Mouse (Mus musculus) bone marrow, adult 2 months (tissue): ENCODE measurements around the gene Josd2. TPM values are rescaled to one million over a fixed set of nuclear protein-coding genes. Genes with fewer than 3 reads are reported as not detected.

Experiments used
- H3K27ac ChIP-seq: fragments of 200-500 bp; 2 replicates; pipeline ENCODE4 v1.5.1; 2012; ENCODE audit warnings: low read depth, mild to moderate bottlenecking, control low read depth, inconsistent platforms, low read length; ENCODE audit not compliant: control insufficient read depth, poor library complexity, insufficient read depth
- H3K4me1 ChIP-seq: fragments of 200-500 bp; 2 replicates; pipeline ENCODE4 v1.6.1; 2011; ENCODE audit warnings: low read length; ENCODE audit not compliant: control insufficient read depth, insufficient read depth
- H3K4me3 ChIP-seq: fragments of 200-500 bp; replicated peaks from 2 replicates; pipeline ENCODE3; 2011; ENCODE audit warnings: mild to moderate bottlenecking, low read depth, low read length, control low read depth; ENCODE audit not compliant: control insufficient read depth
- CTCF ChIP-seq: fragments of 200-500 bp; IDR thresholded peaks from 2 replicates; pipeline ENCODE4 v1.5.1; 2011; ENCODE audit warnings: low read length, control low read depth; ENCODE audit not compliant: control insufficient read depth, insufficient read depth
- POLR2A ChIP-seq: fragments of 200-500 bp; IDR thresholded peaks from 2 replicates; pipeline ENCODE4 v1.6.1; 2011; ENCODE audit warnings: low read depth, mild to moderate bottlenecking, control low read depth, low read length, borderline replicate concordance; ENCODE audit not compliant: control insufficient read depth
- WGBS: fragments of 180-500 bp; shearing (Covaris S2); methylation state at CpG from one replicate; pipeline ENCODE4 v1.1.7; 2018; 5-methylcytosine and 5-hydroxymethylcytosine counted together
- polyA plus RNA-seq: library from polyadenylated mRNA; stranded (reverse); fragments of >200 nt; gene quantifications from 2 replicates; pipeline ENCODE4 v1.2.4, GENCODE M21; 2011; ENCODE audit warnings: low replicate concordance; ENCODE audit not compliant: missing spikeins, insufficient read depth, insufficient read length

Josd2 gene
- polyA plus RNA-seq, 1 experiment: 154 TPM

DNA sequence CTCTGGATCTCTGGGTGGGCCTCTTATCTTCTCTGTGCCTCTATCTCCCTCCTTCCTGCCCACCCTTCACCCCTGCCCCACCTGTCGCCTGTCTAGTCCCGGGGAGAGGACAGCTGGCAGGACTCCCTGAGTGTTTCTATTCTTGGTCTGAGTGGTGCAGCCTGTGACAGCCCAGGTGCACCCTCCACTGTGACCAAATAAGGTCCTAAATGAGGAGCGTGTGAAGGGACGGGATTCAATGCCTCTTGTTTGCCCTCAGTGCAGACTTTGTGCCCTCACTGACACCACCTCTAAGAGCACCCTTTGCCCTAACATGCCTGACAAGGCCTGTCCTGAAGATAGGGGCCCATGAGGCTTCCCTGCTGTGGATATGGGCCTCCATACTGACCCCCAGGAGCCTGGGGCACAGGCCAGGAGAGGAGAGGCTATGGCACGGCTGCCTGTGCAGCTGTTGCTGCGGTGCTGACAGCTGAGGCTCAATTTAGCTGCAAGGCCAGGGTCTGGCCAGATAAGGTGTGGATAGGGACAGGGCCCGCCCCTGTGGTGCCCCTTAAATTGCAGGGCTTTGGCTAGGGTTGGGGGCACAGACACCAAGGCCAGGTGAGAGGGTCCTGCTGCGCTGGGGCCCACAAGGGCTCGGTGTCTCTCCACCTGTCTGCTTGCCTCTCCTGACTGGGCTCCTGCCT lies 5.3 kb downstream of the Josd2 start:
- Histone ChIP-seq H3K4me1 (peaks cover 1% of the 10 kb centered on the region), H3K27ac (no peak overlapping the region), H3K4me3 (no peak overlapping the region)
- TF ChIP-seq CTCF (no peak), POLR2A (no peak)
- 46% methylated on average over 9 of the region's 9 CpGs for WGBS

DNA sequence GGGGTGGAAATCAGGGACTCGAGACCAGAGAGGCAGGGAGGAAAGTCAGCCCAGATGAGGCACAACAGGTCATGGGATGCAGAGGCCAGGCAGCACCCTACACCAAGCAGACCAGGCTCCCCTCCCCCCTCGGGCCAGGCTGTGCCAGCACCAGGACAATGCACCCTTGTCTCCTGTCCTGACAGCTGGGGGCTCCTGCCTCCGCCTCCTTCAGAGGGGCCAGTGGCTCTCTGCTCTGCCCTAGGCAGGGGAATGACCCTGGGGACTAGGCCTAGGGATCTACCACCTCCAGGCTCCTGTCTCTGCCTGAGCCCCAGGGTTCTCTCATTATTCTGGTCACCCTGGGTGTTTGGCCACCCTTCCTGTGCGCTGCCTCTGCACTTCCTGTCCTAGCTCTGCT lies 6.6 kb downstream of the Josd2 start:
- no peak overlapping the region for H3K4me3 ChIP-seq
- peaks cover 1% of the 10 kb centered on the region for H3K4me1 ChIP-seq
- WGBS: 37% methylated on average over 4 of the region's 4 CpGs
- TF ChIP-seq CTCF (no peak), POLR2A (no peak)
- H3K27ac ChIP-seq: no peak overlapping the region

DNA sequence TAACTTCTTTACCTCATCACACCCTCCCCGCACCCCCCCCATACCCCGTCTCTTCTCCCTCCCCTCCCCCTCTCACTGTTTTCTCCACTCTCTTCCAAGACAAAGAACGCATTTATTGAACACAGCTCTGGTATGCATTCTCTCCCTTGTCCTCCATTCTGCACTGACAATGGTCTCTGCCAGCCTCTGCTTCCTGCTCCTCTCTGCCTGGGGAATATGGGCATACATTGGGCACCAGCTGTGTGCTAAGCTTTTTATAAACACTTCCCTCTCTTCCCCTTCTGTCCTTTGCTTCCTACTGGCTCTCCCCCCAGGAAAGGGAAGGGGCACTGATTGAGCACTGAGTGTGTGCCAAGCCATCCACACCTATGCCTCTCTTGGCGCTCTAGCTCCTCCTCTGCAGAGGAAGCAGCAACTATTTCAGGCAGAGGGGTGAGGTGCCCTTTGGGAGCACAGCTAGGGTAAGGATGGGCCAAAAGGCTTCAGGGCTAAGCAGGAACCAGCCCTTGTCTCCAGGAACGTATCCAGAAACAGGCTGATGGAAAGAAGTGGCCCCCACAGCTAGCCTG lies 7.3 kb downstream of the Josd2 start:
- Histone ChIP-seq H3K4me1 (peaks cover 1% of the 10 kb centered on the region), H3K27ac (no peak overlapping the region), H3K4me3 (no peak overlapping the region)
- TF ChIP-seq CTCF: no peak
- TF ChIP-seq POLR2A: no peak
- 26% methylated on average over 5 of the region's 5 CpGs for WGBS

- no peak for TF ChIP-seq POLR2A
- no peak for TF ChIP-seq CTCF
- Histone ChIP-seq H3K27ac (peak overlapping the region; percentile 61; the same call in 1 of the 2 replicates), H3K4me3 (no peak overlapping the region), H3K4me1 (peaks cover 9% of the 10 kb centered on the region)
- WGBS: 61% methylated on average over 3 of the region's 3 CpGs
These were observed 15.2 kb downstream of the Josd2 start for GRCm38 (mm10) chr7:44482836-44483435.

DNA sequence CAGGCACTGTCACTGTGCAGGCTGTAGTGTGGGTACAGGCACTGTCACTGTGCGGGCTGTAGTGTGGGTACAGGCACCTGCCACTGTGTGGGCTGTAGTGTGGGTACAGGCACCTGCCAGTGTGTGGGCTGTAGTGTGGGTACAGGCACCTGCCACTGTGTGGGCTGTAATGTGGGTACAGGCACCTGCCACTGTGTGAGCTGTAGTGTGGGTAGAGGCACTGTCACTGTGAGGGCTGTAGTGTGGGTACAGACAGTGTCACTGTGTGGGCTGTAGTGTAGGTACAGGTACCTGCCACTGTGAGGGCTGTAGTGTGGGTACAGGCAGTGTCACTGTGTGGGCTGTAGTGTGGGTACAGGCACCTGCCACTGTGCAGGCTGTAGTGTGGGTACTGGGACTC lies 16.3 kb downstream of the Josd2 start:
- no peak overlapping the region for H3K27ac ChIP-seq
- TF ChIP-seq POLR2A: no peak
- TF ChIP-seq CTCF: no peak
- peaks cover 9% of the 10 kb centered on the region for H3K4me1 ChIP-seq
- H3K4me3 ChIP-seq: no peak overlapping the region
- 89% methylated on average over 1 of the region's 1 CpGs for WGBS

- TF ChIP-seq POLR2A (no peak), CTCF (peak; percentile 99)
- Histone ChIP-seq H3K4me3 (no peak overlapping the region), H3K4me1 (peaks cover 9% of the 10 kb centered on the region), H3K27ac (0 out of 2 replicates have a peak overlapping the region, but pooled peaks have one; percentile 11)
- WGBS: 41% methylated on average over 5 of the region's 5 CpGs
These were observed 17.2 kb downstream of the Josd2 start for GRCm38 (mm10) chr7:44484841-44485571.

DNA sequence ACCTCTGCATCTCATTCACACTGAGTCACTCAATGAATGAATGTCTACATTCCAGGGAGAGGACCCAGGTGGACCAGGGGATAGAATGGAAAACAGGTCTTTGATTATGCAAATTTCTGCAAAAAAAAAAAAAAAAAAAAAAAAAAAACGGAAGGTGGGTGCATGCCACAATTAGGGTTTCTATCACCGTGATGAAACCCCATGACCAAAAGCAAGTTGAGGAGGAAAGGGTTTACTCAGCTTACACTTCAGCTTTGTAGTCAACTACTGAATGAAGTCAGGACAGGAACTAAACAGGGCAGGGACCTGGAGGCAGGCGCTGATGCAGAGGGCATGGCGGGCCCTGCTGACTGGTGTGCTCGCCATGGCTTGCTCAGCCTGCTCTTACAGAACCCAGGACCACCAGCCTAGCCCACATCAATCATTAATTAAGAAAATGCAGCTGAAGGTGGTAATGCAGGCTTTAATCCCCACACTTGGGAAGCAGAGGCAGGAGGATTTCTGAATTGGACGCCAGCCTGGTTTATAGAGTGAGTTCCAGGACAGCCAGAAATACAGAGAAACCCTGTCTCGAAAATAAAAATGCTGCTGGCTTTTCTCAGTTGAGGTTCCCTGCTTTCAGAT lies 17.9 kb downstream of the Josd2 start:
- H3K4me3 ChIP-seq: no peak overlapping the region
- TF ChIP-seq CTCF (no peak), POLR2A (no peak)
- no peak overlapping the region for H3K27ac ChIP-seq
- peaks cover 9% of the 10 kb centered on the region for H3K4me1 ChIP-seq
- 66% methylated on average over 7 of the region's 7 CpGs for WGBS
